Mouse (Mus musculus): Measurements from ENCODE around the gene Gna14. TPM values are rescaled to one million over a fixed set of nuclear protein-coding genes. Genes with fewer than 3 reads are reported as not detected.

Gene Gna14
- total RNA-seq (2023), result not detected in 4 replicates

GRCm38 (mm10) chr19:16435531-16436231 is at the start of gene Gna14:
Gene Gna14, plus strand, starts transcription at chr19:16435762.

All from B cell, adult 62 days (primary cell).